Mouse (Mus musculus) MEL (cell line): ENCODE measurements at regions not wholly inside any gene's neighbourhood (a gene's known extent, or its start where the extent isn't known, plus 50 kb on each side); places are given as distances from the start of the nearest gene placed in this dataset.

Source experiments
- DNase-seq: peaks from one replicate; pipeline ENCODE4 v3.0.0; 2011; ENCODE audit warnings: low read depth, low spot score
- H3K27ac ChIP-seq: 2 replicates; pipeline ENCODE4 v1.5.1; 2012; ENCODE audit warnings: low read depth, mild to moderate bottlenecking, control low read depth, low read length, moderate library complexity; ENCODE audit not compliant: control insufficient read depth
- H3K27me3 ChIP-seq, 2 experiments: fragments of 150-350 bp in 1 of 2; sonication (generic) in 1 of 2; 2 replicates each; pipeline ENCODE4 v1.6.1; 2012; ENCODE audit warnings: low read length in 2 of 2, mild to moderate bottlenecking in 2 of 2, improper control_type of control experiment in 1 of 2, moderate library complexity in 1 of 2; ENCODE audit not compliant: insufficient read depth in 2 of 2, control insufficient read depth in 1 of 2
- H3K36me3 ChIP-seq, 2 experiments: 2 replicates each; pipeline ENCODE4 v1.6.1; 2012 to 2014; ENCODE audit warnings: low read length in 2 of 2, improper control_type of control experiment in 1 of 2, inconsistent platforms in 1 of 2, mild to moderate bottlenecking in 1 of 2; ENCODE audit not compliant: insufficient read depth in 2 of 2, control insufficient read depth in 1 of 2
- H3K4me1 ChIP-seq, 2 experiments: fragments of 150-350 bp in 1 of 2; sonication (generic) in 1 of 2; 2 replicates each; pipeline ENCODE4 v1.6.1; 2012; ENCODE audit warnings: low read length in 2 of 2, improper control_type of control experiment in 1 of 2, mild to moderate bottlenecking in 1 of 2; ENCODE audit not compliant: insufficient read depth in 2 of 2, control insufficient read depth in 1 of 2
- H3K4me3 ChIP-seq, 2 experiments: fragments of 150-350 bp in 1 of 2; sonication (generic) in 1 of 2; 2 replicates each; pipeline ENCODE4 v1.5.1; 2012; ENCODE audit warnings: low read depth in 2 of 2, low read length in 2 of 2, mild to moderate bottlenecking in 2 of 2, moderate library complexity in 2 of 2, control low read depth in 1 of 2, improper control_type of control experiment in 1 of 2; ENCODE audit not compliant: control insufficient read depth in 1 of 2, insufficient read depth in 1 of 2
- H3K79me2 ChIP-seq: 2 replicates; pipeline ENCODE4 v1.6.1; 2012; ENCODE audit warnings: mild to moderate bottlenecking, low read length, moderate library complexity; ENCODE audit not compliant: control insufficient read depth, poor library complexity, insufficient read depth
- H3K9ac ChIP-seq: 2 replicates; pipeline ENCODE4 v1.6.1; 2012; ENCODE audit warnings: low read depth, mild to moderate bottlenecking, control low read depth, low read length, moderate library complexity; ENCODE audit not compliant: control insufficient read depth, poor library complexity, severe bottlenecking
- H3K9me3 ChIP-seq: fragments of 150-350 bp; sonication (generic); replicated peaks from 2 replicates; pipeline ENCODE4 v1.6.1; 2012; ENCODE audit warnings: mild to moderate bottlenecking, low read length, improper control_type of control experiment, moderate library complexity; ENCODE audit not compliant: insufficient read depth
- BHLHE40 ChIP-seq: IDR thresholded peaks from 2 replicates; pipeline ENCODE4 v1.6.1; 2012; ENCODE audit warnings: low read depth, mild to moderate bottlenecking, inconsistent platforms, low read length, improper control_type of control experiment, borderline replicate concordance
- CHD1 ChIP-seq: IDR thresholded peaks from 2 replicates; pipeline ENCODE4 v1.6.1; 2012; ENCODE audit warnings: low read depth, mild to moderate bottlenecking, inconsistent platforms, low read length, improper control_type of control experiment
- E2F4 ChIP-seq: IDR thresholded peaks from 2 replicates; pipeline ENCODE4 v1.6.1; 2011; ENCODE audit warnings: low read depth, low read length, improper control_type of control experiment, borderline replicate concordance
- EP300 ChIP-seq, 2 experiments: IDR thresholded peaks; 2 replicates each; pipeline ENCODE4 v1.6.1; 2011; ENCODE audit warnings: improper control_type of control experiment in 2 of 2, low read length in 2 of 2, low read depth in 1 of 2, mild to moderate bottlenecking in 1 of 2
- ETS1 ChIP-seq: IDR thresholded peaks from 2 replicates; pipeline ENCODE4 v1.6.1; 2012; ENCODE audit warnings: low read depth, mild to moderate bottlenecking, inconsistent platforms, low read length, improper control_type of control experiment, moderate library complexity
- HCFC1 ChIP-seq: IDR thresholded peaks from 2 replicates; pipeline ENCODE4 v1.6.1; 2012; ENCODE audit warnings: low read depth, mild to moderate bottlenecking, inconsistent platforms, low read length, improper control_type of control experiment, moderate library complexity
- JUND ChIP-seq: IDR thresholded peaks from 2 replicates; pipeline ENCODE4 v1.6.1; 2011; ENCODE audit warnings: low read depth, mild to moderate bottlenecking, improper control_type of control experiment, low read length
- KAT2A ChIP-seq: conservative IDR thresholded peaks from 2 replicates; pipeline ENCODE4 v1.6.1; 2012; ENCODE audit warnings: low read depth, low read length, improper control_type of control experiment, inconsistent platforms
- MAFK ChIP-seq: IDR thresholded peaks from 2 replicates; pipeline ENCODE4 v1.6.1; 2011; ENCODE audit warnings: low read depth, mild to moderate bottlenecking, low read length, improper control_type of control experiment, borderline replicate concordance
- MAX ChIP-seq: IDR thresholded peaks from 2 replicates; pipeline ENCODE4 v1.6.1; 2011; ENCODE audit warnings: low read length, improper control_type of control experiment
- MXI1 ChIP-seq: IDR thresholded peaks from 2 replicates; pipeline ENCODE4 v1.6.1; 2011; ENCODE audit warnings: mild to moderate bottlenecking, low read depth, low read length, improper control_type of control experiment
- MYB ChIP-seq: IDR thresholded peaks from 2 replicates; pipeline ENCODE4 v1.6.1; 2011; ENCODE audit warnings: mild to moderate bottlenecking, low read depth, low read length, improper control_type of control experiment
- MYC ChIP-seq: IDR thresholded peaks from 2 replicates; pipeline ENCODE4 v1.6.1; 2011; ENCODE audit warnings: low read depth, mild to moderate bottlenecking, low read length, improper control_type of control experiment, moderate library complexity
- NRF1 ChIP-seq: IDR thresholded peaks from 2 replicates; pipeline ENCODE4 v1.6.1; 2014; ENCODE audit warnings: low read depth, mild to moderate bottlenecking, inconsistent platforms, low read length, improper control_type of control experiment, moderate library complexity; ENCODE audit not compliant: poor library complexity, insufficient read depth, severe bottlenecking
- POLR2AphosphoS5 ChIP-seq: IDR thresholded peaks from 2 replicates; pipeline ENCODE4 v1.6.1; 2012; ENCODE audit warnings: low read depth, borderline replicate concordance, mild to moderate bottlenecking, inconsistent platforms, low read length, moderate library complexity, mixed read lengths
- RCOR1 ChIP-seq: IDR thresholded peaks from 2 replicates; pipeline ENCODE4 v1.6.1; 2012; ENCODE audit warnings: low read depth, mild to moderate bottlenecking, inconsistent platforms, low read length, improper control_type of control experiment
- SIN3A ChIP-seq: IDR thresholded peaks from 2 replicates; pipeline ENCODE4 v1.6.1; 2012; ENCODE audit warnings: low read length, improper control_type of control experiment, inconsistent platforms
- TBP ChIP-seq: IDR thresholded peaks from 2 replicates; pipeline ENCODE4 v1.8.0; 2011; ENCODE audit warnings: low read depth, low read length, improper control_type of control experiment
- TCF12 ChIP-seq: IDR thresholded peaks from 2 replicates; pipeline ENCODE4 v1.6.1; 2014; ENCODE audit warnings: low read depth, mild to moderate bottlenecking, inconsistent platforms, low read length, improper control_type of control experiment, moderate library complexity
- UBTF ChIP-seq: IDR thresholded peaks from 2 replicates; pipeline ENCODE4 v1.6.1; 2012; ENCODE audit warnings: low read depth, mild to moderate bottlenecking, inconsistent platforms, low read length, improper control_type of control experiment, moderate library complexity, borderline replicate concordance; ENCODE audit not compliant: insufficient read depth
- USF2 ChIP-seq, 2 experiments: IDR thresholded peaks; 2 replicates each; pipeline ENCODE4 v1.6.1; 2011 to 2012; ENCODE audit warnings: improper control_type of control experiment in 2 of 2, low read length in 2 of 2, borderline replicate concordance in 1 of 2, inconsistent platforms in 1 of 2, low read depth in 1 of 2, mild to moderate bottlenecking in 1 of 2; ENCODE audit not compliant: insufficient read depth in 1 of 2
- ZMIZ1 ChIP-seq: IDR thresholded peaks from 2 replicates; pipeline ENCODE4 v1.6.1; 2012; ENCODE audit warnings: low read depth, mild to moderate bottlenecking, inconsistent platforms, low read length, improper control_type of control experiment, moderate library complexity
- ZNF384 ChIP-seq: IDR thresholded peaks from 2 replicates; pipeline ENCODE4 v1.6.1; 2012; ENCODE audit warnings: low read depth, mild to moderate bottlenecking, inconsistent platforms, low read length, improper control_type of control experiment

DNA sequence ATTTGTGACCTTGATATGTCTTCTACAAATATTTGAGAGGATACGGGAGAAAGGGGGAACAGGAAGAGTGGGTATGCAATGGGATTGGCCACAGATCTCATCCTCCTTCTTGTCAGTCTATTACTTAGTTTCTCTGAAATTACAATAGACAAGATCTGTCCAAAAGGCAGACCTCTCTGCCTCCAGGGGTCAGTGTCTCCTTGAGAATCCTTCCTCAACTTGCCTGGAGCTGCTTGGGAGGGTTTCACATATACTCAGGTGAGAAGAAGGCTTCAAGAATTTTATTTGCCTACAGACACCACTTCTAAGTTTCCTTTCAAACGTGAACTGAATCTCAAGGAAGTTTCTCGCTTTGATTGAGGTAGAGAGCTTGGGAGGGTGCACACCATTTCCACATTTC lies 575.0 kb upstream of the Fam241a start:
- Histone ChIP-seq H3K27me3 (no peaks in the 10 kb centered on the region), H3K9ac (no peak overlapping the region), H3K9me3 (no peaks in the 10 kb centered on the region), H3K79me2 (no peaks in the 10 kb centered on the region), H3K36me3 (no peaks in the 10 kb centered on the region), H3K4me3 (no peak overlapping the region), H3K4me1 (no peaks in the 10 kb centered on the region), H3K27ac (no peak overlapping the region)
- TF ChIP-seq MYB (no peak), MAX (no peak), NRF1 (no peak), SIN3A (no peak), EP300 (IDR thresholded peaks at IDR 0.05; ENCODE audit: low read depth in 1 of 2, low read length in 2 of 2) (no peak), MXI1 (no peak), HCFC1 (no peak), ZNF384 (no peak)
- DNase-seq: no peak

DNA sequence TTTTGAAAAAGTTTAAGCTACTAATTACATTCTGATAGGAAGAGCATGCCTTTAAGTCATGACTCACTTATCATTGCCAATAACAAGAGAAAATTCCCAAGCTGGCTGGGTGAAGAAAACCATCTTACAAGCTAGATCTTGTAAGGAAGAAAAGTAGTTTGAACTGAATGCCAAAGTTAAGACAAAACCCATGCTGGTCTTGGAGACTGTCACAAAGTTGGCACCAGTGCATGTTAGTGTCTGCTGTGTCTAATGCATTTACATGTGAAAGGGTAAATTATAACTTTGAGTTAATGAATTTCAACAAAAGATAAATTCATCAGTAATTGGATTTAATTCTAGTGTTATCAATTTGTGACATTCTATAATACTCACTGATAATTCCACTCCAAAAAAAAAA lies 533.6 kb upstream of the Fam241a start:
- no peaks in the 10 kb centered on the region for H3K27me3 ChIP-seq
- no peak overlapping the region for H3K9ac ChIP-seq
- no peaks in the 10 kb centered on the region for H3K79me2 ChIP-seq
- no peak overlapping the region for H3K4me3 ChIP-seq
- DNase-seq: no peak
- no peaks in the 10 kb centered on the region for H3K4me1 ChIP-seq
- no peaks in the 10 kb centered on the region for H3K9me3 ChIP-seq
- TF ChIP-seq ZMIZ1 (no peak), USF2 (IDR thresholded peaks at IDR 0.05; ENCODE audit: borderline replicate concordance in 1 of 2, insufficient read depth in 1 of 2, low read depth in 1 of 2, low read length in 2 of 2) (no peak), POLR2AphosphoS5 (no peak), NRF1 (no peak), MAX (no peak), TBP (no peak), RCOR1 (no peak), HCFC1 (no peak), KAT2A (no peak)
- TF ChIP-seq, all 39 proteins: peak for 0
- Histone ChIP-seq H3K36me3 (no peaks in the 10 kb centered on the region), H3K27ac (no peak overlapping the region)

GRCm38 (mm10) chr3:128415568-128415967 lies 519.4 kb upstream of the Fam241a start:
- H3K9ac ChIP-seq: no peak overlapping the region
- no peaks in the 10 kb centered on the region for H3K27me3 ChIP-seq
- H3K36me3 ChIP-seq: no peaks in the 10 kb centered on the region
- H3K79me2 ChIP-seq: no peaks in the 10 kb centered on the region
- H3K9me3 ChIP-seq: no peaks in the 10 kb centered on the region
- no peak overlapping the region for H3K27ac ChIP-seq
- TF ChIP-seq TBP: no peak
- no peak for TF ChIP-seq JUND
- no peak for TF ChIP-seq MYC
- TF ChIP-seq E2F4: no peak
- TF ChIP-seq BHLHE40: no peak
- TF ChIP-seq TCF12: no peak
- no peak for TF ChIP-seq ETS1
- TF ChIP-seq KAT2A: no peak
- no peak for TF ChIP-seq MAFK
- no peak for TF ChIP-seq UBTF
- no peak for TF ChIP-seq CHD1
- no peak for DNase-seq
- no peaks in the 10 kb centered on the region for H3K4me1 ChIP-seq
- H3K4me3 ChIP-seq: no peak overlapping the region
